Mouse (Mus musculus) midbrain, embryonic 12.5 days (tissue): ENCODE data around the gene Mboat2. TPM values are rescaled to one million over a fixed set of nuclear protein-coding genes. Genes with fewer than 3 reads are reported as not detected.

Source experiments
- ATAC-seq: fragments of 200-750 bp; cut with Nextera tagmentation; 2 replicates; pipeline ENCODE4 v1.8.0; 2017; ENCODE audit warnings: low read depth, moderate TSS enrichment, moderate library complexity; ENCODE audit not compliant: low FRiP score
- H3K27ac ChIP-seq: fragments of 300-500 bp; sonication (generic); replicated peaks from 2 replicates; pipeline ENCODE4 v1.5.1; 2016; ENCODE audit warnings: mild to moderate bottlenecking
- H3K27me3 ChIP-seq: fragments of 300-500 bp; sonication (generic); 2 replicates; pipeline ENCODE4 v1.6.1; 2016; ENCODE audit warnings: mild to moderate bottlenecking
- H3K36me3 ChIP-seq: fragments of 300-500 bp; sonication (generic); 2 replicates; pipeline ENCODE4 v1.6.1; 2016
- H3K4me1 ChIP-seq: fragments of 300-500 bp; sonication (generic); 2 replicates; pipeline ENCODE4 v1.6.1; 2016
- H3K4me2 ChIP-seq: fragments of 300-500 bp; sonication (generic); replicated peaks from 2 replicates; pipeline ENCODE4 v1.6.1; 2016; ENCODE audit warnings: mild to moderate bottlenecking, moderate library complexity
- H3K4me3 ChIP-seq: fragments of 300-500 bp; sonication (generic); 2 replicates; pipeline ENCODE4 v1.5.1; 2016; ENCODE audit warnings: mild to moderate bottlenecking
- H3K9ac ChIP-seq: fragments of 300-500 bp; sonication (generic); replicated peaks from 2 replicates; pipeline ENCODE4 v1.6.1; 2016; ENCODE audit warnings: mild to moderate bottlenecking, moderate library complexity
- H3K9me3 ChIP-seq: fragments of 300-500 bp; sonication (generic); 2 replicates; pipeline ENCODE4 v1.6.1; 2016; ENCODE audit warnings: mild to moderate bottlenecking
- WGBS: fragments of 180-500 bp; shearing (Covaris S2); methylation state at CpG from one replicate; pipeline ENCODE4 v1.1.7; 2016; 5-methylcytosine and 5-hydroxymethylcytosine counted together
- polyA plus RNA-seq: library from polyadenylated mRNA; unstranded; fragments of >200 nt; fragmentation: Nextera tagmentation; extraction: Ambion mirVana; gene quantifications from 2 replicates; pipeline ENCODE4 v1.2.1, GENCODE M21; 2016

Gene Mboat2
- polyA plus RNA-seq, 1 experiment from 2014 or later = 69.5 TPM

DNA sequence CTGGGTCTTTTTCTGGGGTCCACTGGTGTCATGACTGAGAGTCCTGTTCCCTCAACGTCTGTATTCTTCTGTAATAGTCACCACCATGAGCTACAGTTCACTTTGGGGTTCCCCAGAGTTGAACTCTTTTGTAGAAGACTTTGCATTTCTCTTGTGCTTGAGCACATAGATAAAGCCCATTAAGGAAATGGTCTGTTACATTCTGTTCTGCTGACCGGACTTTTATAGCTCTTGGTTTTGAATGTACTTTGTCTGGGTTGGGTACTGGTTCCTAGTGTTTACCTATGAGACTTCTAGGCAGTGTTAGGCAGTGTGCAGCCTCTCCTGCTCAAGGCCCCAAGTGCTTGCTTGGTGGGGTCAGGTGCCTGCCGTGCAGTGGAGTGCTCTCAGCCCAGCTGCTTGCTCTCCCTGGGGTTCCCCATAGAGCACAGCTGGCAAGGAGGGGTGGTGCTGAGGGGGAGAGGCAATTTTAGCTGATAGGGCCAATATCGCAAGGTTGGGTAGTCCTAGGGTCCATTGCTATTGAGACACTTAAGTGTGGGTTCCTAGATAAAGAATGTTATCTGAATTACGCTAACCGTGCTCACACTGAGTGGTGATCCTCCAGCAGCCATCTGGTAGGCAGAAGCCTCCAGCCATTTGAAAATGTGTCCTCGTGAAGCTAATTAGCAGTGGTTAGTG, 58.8 kb downstream of the Mboat2 start:
- no peak for ATAC-seq
- Histone ChIP-seq H3K4me1 (peaks cover 11% of the 10 kb centered on the region), H3K9me3 (no peaks in the 10 kb centered on the region), H3K9ac (no peak overlapping the region), H3K4me2 (no peak overlapping the region), H3K27ac (0 out of 2 replicates have a peak overlapping the region, but pooled peaks have one; percentile 5), H3K4me3 (no peak overlapping the region), H3K36me3 (peaks cover 26% of the 10 kb centered on the region), H3K27me3 (no peaks in the 10 kb centered on the region)
- WGBS = 84% methylated on average over 7 of the region's 7 CpGs

DNA sequence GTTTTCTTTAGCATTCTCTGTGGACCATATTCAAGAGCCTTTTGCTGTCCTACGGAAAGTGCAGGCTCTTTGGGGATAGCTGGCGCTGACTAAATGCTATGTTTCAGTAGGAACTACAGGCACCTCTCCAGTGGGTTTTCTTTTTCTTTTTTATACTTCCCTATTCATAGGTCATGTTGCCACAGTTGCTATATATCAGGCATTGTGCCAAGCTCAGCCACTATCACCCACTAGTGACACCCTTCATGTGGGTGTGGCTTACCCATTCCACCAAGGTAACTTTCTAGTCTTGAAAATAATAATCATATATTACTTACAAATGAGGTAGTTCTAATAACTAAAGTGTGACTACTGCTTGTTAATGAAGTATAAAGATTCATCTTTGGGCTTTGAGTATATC, 59.5 kb downstream of the Mboat2 start:
- Histone ChIP-seq H3K9ac (no peak overlapping the region), H3K4me3 (no peak overlapping the region), H3K9me3 (no peaks in the 10 kb centered on the region), H3K36me3 (peaks cover 22% of the 10 kb centered on the region), H3K4me1 (peaks cover 12% of the 10 kb centered on the region), H3K4me2 (no peak overlapping the region), H3K27ac (no peak overlapping the region), H3K27me3 (no peaks in the 10 kb centered on the region)
- WGBS = 95% methylated on average over 2 of the region's 2 CpGs
- no peak for ATAC-seq

DNA sequence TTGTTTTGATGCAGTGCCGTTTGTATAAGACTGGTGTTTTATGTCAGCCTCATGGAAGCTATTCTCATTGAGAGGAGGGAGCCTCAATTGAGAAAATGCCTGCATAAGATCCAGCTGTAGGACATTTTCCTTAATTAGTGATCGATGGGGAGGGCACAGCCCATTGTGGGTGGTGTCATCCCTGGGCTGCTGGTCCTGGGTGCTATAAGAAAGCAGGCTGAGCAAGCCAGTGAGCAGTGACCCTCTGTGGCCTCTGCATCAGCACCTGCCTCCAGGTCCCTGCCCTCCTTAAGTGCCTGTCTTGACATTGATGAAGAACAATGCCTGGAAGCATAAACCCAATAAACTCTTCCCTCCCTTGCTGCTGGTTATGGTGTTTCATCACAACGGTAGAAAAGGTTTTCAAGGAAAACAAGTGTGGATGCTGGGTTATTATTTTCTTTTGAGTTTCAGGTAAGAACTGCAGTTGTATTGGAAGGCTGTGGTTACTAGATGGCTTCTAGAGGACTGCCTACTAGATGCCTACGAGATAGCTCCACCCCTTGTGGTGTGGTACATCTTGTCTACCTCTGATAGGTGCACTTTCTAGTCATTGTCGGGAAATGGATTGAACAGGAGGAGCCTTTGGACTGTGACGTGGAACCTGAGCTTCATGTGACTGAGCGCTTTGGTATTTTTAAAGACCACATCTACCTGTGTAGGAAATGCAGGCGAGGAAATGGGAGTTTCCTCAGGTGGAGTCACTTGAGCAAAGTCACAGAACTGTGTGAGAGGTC, 60.2 kb downstream of the Mboat2 start:
- ATAC-seq = no peak
- Histone ChIP-seq H3K9me3 (no peaks in the 10 kb centered on the region), H3K27ac (no peak overlapping the region), H3K36me3 (peaks cover 22% of the 10 kb centered on the region), H3K4me3 (no peak overlapping the region), H3K4me1 (peaks cover 12% of the 10 kb centered on the region), H3K27me3 (no peaks in the 10 kb centered on the region), H3K4me2 (no peak overlapping the region), H3K9ac (no peak overlapping the region)
- WGBS = 96% methylated on average over 8 of the region's 8 CpGs

DNA sequence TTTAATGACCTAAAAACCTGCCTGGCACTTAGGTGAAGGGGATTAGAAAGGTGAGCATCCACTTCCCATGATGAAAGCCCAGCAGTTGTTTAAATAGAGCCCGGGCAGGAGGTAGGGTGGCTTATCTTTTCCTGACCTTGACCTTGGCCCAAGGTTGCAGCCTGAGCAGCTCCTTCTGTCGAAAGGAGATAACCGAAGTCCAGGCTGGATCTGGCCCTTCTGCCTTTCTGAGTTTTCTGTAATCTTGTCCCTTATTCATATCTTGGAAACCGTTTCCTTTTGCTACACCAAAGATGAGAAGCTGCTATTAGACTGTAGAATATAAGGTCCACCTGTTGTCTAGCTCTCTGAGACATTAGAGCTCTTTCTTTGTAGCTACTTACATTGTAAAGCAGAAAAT, 61.9 kb downstream of the Mboat2 start:
- H3K36me3 ChIP-seq = peaks cover 28% of the 10 kb centered on the region
- ATAC-seq = no peak

DNA sequence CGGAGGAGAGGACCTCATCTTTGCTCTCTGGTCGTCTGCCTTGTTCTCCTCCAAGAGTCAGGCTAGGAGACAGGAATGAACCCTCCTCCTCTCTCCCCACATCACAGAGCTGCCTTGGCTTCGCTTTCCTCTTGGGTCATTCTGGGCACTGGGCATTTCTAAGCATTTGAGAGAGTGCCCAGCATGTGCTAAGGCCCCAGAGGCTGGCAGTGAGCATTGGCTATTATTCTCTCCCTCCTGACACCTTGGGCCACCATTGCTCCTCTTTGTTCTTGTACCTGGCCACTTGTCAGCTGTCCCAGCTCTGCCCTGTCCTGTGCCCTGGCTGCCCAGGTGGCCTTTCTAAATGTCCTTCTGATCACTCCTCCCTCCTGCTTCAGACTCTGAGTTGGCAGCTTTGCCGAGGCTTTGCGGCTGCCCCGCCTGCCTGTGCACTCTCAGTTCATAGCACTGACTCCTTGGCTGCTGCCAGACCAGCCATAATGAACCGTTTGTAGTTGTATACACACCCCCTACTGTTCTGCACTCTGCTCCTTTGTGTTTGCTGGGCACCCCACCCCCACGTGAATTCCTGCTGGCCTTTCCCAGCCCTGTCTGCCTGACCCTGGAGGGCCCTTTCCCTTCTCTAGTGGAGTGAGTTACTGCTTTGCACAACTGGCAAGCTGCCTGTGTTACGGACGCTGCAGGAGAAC, 63.2 kb downstream of the Mboat2 start:
- H3K9me3 ChIP-seq = no peaks in the 10 kb centered on the region
- WGBS = 25% methylated on average over 10 of the region's 10 CpGs
- peak overlapping the region; percentile 25; the same call in 1 of the 2 replicates for H3K9ac ChIP-seq
- H3K27ac ChIP-seq = peak overlapping the region; percentile 71
- H3K4me1 ChIP-seq = peaks cover 16% of the 10 kb centered on the region
- no peaks in the 10 kb centered on the region for H3K27me3 ChIP-seq
- no peak overlapping the region for H3K4me3 ChIP-seq
- ATAC-seq = peak; percentile 76
- peak overlapping the region; percentile 8; the same call in 1 of the 2 replicates for H3K4me2 ChIP-seq
- H3K36me3 ChIP-seq = peaks cover 16% of the 10 kb centered on the region

More for the DNA sequence above, 61.9 kb downstream of the Mboat2 start:
- no peaks in the 10 kb centered on the region for H3K27me3 ChIP-seq
- no peak overlapping the region for H3K4me2 ChIP-seq
- no peak overlapping the region for H3K9ac ChIP-seq
- H3K9me3 ChIP-seq = no peaks in the 10 kb centered on the region
- H3K4me1 ChIP-seq = peaks cover 16% of the 10 kb centered on the region
- H3K27ac ChIP-seq = no peak overlapping the region
- WGBS = 89% methylated on average over 4 of the region's 4 CpGs
- no peak overlapping the region for H3K4me3 ChIP-seq

DNA sequence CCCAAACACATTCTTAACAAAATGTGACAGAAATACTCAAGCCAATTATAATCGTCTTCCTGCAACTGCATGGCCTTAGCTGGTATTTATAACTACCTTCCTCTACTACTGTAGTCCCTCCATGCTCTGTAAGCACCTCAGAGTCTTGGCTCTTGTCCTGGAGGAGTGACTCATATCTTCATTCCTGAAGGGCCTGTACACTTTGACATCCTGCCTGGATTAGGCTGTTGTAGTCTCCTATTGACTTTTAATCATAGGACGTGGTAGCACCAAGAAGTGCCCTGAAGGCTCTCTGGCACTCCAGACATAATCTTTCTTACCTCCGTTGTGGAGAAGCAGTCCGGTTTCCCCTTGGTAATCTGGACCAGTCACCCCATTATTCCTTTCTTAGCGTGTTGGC, 64.7 kb downstream of the Mboat2 start:
- Histone ChIP-seq H3K4me2 (no peak overlapping the region), H3K27me3 (no peaks in the 10 kb centered on the region), H3K9ac (no peak overlapping the region), H3K36me3 (peaks cover 29% of the 10 kb centered on the region), H3K4me1 (peaks cover 16% of the 10 kb centered on the region), H3K27ac (no peak overlapping the region), H3K4me3 (no peak overlapping the region), H3K9me3 (no peaks in the 10 kb centered on the region)
- 82% methylated on average over 5 of the region's 5 CpGs for WGBS
- ATAC-seq = no peak

DNA sequence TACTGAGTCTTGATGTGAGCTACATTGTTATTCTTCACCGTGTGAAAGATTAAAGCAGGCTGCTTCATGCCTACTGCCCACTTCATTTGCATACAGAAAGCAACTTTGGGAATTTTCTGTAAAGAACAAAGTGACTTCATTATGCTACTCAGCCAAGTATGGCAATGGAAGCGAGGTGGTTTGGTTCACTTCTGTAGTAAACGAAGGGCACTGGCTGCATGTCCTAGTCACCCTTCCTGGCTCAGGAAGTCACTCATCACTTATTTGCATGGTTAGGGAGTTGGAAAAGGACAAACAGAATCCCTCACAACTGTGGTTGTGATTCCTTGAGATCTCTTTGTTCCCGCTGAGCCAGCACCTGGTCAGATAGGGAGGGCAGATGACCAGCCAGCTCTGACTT, 66.7 kb downstream of the Mboat2 start:
- no peak for ATAC-seq
- H3K4me3 ChIP-seq = no peak overlapping the region
- WGBS = 69% methylated on average over 4 of the region's 4 CpGs
- no peak overlapping the region for H3K4me2 ChIP-seq
- no peak overlapping the region for H3K27ac ChIP-seq
- H3K36me3 ChIP-seq = peaks cover 30% of the 10 kb centered on the region
- peaks cover 16% of the 10 kb centered on the region for H3K4me1 ChIP-seq
- no peak overlapping the region for H3K9ac ChIP-seq
- no peaks in the 10 kb centered on the region for H3K27me3 ChIP-seq
- H3K9me3 ChIP-seq = no peaks in the 10 kb centered on the region

DNA sequence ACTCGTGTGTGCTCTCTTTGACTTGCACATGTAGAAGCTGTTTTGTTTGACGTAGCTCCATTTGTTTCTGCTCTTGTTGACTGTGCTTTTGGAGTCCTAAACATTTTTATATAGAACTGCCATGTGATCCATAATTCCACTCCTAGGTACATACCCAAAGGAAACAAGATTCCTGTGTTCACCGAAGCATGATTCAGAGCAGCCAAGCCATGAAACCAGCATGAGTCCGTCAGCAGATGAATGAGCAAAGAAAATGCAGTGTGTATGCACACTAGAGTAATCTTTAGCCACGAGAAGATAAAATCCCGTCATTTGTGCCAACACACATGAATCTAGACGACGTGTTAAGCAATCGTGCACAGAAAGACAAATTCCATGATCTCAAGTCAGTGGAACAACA, 67.5 kb downstream of the Mboat2 start:
- no peak overlapping the region for H3K9ac ChIP-seq

DNA sequence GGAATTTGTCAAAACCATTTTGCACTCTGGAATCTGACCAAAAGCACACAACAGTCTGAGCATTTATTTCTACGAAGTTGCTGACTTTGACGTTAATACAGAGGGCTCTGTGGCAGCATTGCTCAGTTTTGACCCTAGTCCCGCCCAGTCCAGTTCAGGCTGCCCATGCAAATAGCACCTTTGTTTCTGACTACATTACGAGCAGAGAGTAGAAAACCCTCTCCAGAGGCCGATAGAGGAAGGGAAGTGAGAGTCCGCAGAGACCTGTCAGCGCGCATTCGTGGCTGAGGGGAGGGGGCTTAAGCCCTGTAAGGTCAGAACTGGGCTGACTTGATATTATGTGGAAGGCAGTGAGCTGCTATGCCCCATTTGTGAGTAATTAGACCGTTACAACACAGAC, 69.0 kb downstream of the Mboat2 start:
- Histone ChIP-seq H3K4me3 (no peak overlapping the region), H3K27me3 (no peaks in the 10 kb centered on the region), H3K4me2 (no peak overlapping the region), H3K27ac (no peak overlapping the region), H3K4me1 (peaks cover 5% of the 10 kb centered on the region; the same call in 1 of the 2 replicates), H3K36me3 (peaks cover 30% of the 10 kb centered on the region), H3K9ac (no peak overlapping the region), H3K9me3 (no peaks in the 10 kb centered on the region)
- no peak for ATAC-seq
- 91% methylated on average over 10 of the region's 10 CpGs for WGBS

More for the DNA sequence above, 67.5 kb downstream of the Mboat2 start:
- Histone ChIP-seq H3K4me1 (peaks cover 16% of the 10 kb centered on the region), H3K27me3 (no peaks in the 10 kb centered on the region), H3K4me2 (no peak overlapping the region), H3K4me3 (no peak overlapping the region), H3K36me3 (peaks cover 30% of the 10 kb centered on the region), H3K9me3 (no peaks in the 10 kb centered on the region), H3K27ac (no peak overlapping the region)
- WGBS = 78% methylated on average over 9 of the region's 9 CpGs
- no peak for ATAC-seq

DNA sequence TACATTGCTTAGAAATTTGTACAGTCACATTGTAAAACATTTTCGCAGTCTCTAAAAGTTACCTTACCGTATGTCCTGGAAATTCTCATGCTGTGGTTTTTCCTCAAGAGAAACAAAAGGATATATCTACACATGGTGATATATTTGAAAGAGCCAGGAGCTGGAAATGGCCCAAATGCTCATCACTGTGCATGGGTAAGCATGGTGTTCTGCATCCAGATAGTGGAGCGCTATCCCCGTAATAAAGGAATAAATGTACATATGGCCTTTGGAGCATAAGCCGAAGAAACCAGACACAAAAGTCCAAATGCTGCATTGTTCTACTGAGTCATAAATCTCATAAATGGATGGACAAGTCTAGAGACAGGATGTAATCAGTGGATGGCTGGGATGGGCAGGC, 72.1 kb downstream of the Mboat2 start:
- 0 out of 2 replicates have a peak, but pooled peaks cover 6% of the 10 kb centered on the region for H3K4me1 ChIP-seq
- no peak overlapping the region for H3K9ac ChIP-seq
- H3K4me2 ChIP-seq = no peak overlapping the region
- peaks cover 29% of the 10 kb centered on the region for H3K36me3 ChIP-seq
- whole genome bisulfite sequencing = 97% methylated on average over 5 of the region's 5 CpGs
- H3K4me3 ChIP-seq = no peak overlapping the region
- H3K27ac ChIP-seq = no peak overlapping the region; the same call in 1 of the 2 replicates
- H3K9me3 ChIP-seq = no peaks in the 10 kb centered on the region
- H3K27me3 ChIP-seq = no peaks in the 10 kb centered on the region
- no peak for ATAC-seq

DNA sequence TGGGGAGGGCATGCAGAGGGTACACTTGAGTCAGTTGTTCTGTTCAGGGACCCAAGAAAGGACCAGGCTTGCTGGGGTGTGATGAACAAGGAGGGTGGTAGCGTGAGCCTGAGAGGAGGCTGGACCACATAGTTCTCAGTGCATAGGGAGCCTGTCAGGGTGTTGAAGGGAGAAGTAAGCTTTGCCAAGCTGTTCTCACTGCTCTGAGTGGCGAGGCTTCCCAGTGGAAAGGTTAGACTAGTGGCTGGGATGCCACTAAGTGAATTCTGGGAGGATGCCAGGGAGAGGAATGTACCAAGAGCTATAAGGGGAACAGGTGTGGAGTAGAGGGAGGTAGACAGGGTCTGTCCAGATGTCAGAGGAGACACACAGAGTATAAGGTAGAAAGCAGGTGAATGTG, 77.2 kb downstream of the Mboat2 start:
- H3K36me3 ChIP-seq = peaks cover 28% of the 10 kb centered on the region
- H3K4me2 ChIP-seq = no peak overlapping the region
- no peaks in the 10 kb centered on the region for H3K9me3 ChIP-seq
- WGBS = 90% methylated on average over 2 of the region's 2 CpGs
- ATAC-seq = no peak
- H3K4me3 ChIP-seq = no peak overlapping the region
- H3K27me3 ChIP-seq = no peaks in the 10 kb centered on the region
- H3K4me1 ChIP-seq = 0 out of 2 replicates have a peak, but pooled peaks cover 6% of the 10 kb centered on the region
- H3K27ac ChIP-seq = no peak overlapping the region
- H3K9ac ChIP-seq = no peak overlapping the region

DNA sequence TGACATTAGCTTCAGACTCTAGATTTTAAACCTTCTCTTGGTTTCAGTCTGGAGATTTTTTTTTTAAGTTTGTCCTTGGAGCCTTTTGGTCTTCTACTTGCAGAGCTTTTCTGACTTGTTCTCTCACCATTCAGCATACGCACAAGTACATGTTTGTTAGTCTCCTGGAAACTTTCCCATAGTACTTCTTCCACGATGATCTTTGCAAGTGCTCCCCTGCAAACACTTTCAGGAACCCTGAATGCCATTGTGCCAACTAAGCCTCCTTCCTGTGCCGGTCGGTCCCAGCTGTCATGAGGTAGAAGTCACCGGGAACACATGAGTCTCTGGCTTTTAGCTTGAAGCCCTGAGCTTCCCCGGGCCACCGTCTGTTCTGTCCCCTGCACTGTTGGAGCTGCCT, 79.0 kb downstream of the Mboat2 start:
- H3K4me3 ChIP-seq = no peak overlapping the region
- no peaks in the 10 kb centered on the region for H3K27me3 ChIP-seq
- H3K27ac ChIP-seq = no peak overlapping the region
- WGBS = 95% methylated on average over 7 of the region's 7 CpGs
- no peak for ATAC-seq
- peaks cover 33% of the 10 kb centered on the region for H3K36me3 ChIP-seq
- H3K4me2 ChIP-seq = no peak overlapping the region
- H3K9me3 ChIP-seq = no peaks in the 10 kb centered on the region
- 0 out of 2 replicates have a peak, but pooled peaks cover 5% of the 10 kb centered on the region for H3K4me1 ChIP-seq
- H3K9ac ChIP-seq = no peak overlapping the region
